Comparison of ENCODE assay signal across 8 mouse cellular contexts in genomic region chr10:83337971-83338598, GRCm38 (mm10). TPM values are rescaled to one million over a fixed set of nuclear protein-coding genes. Genes with fewer than 3 reads are reported as not detected.
DNase-seq lines count a peak whose midpoint lies in the region; ATAC-seq and TF ChIP-seq lines count a peak whose summit lies in the region.

No protein-coding gene starts in this region.

- no peaks in the 10 kb centered on the region for H3K9me3 ChIP-seq in heart, embryonic 12.5 days (replicated peaks)
- 0 out of 2 replicates have a peak, but pooled peaks cover 2% of the 10 kb centered on the region for H3K9me3 ChIP-seq in E14TG2a.4 (ENCODE audit: low read length)
- 0 out of 2 replicates have a peak, but pooled peaks cover 2% of the 10 kb centered on the region for H3K9me3 ChIP-seq in heart, postnatal 0 days (replicated peaks; ENCODE audit: control insufficient read depth, low read length)
- no peaks in the 10 kb centered on the region for H3K9me3 ChIP-seq in liver, postnatal 0 days (ENCODE audit: low read length)

- DNase-seq in heart, postnatal 25 days (ENCODE audit: low spot score), result no peak
- no peak for DNase-seq in heart, postnatal 0 days (ENCODE audit: low spot score)
- no peak for DNase-seq in liver, postnatal 0 days
- no peak for DNase-seq in thymus, postnatal 14 days
- DNase-seq in adrenal gland, postnatal 14 days, result no peak

- intact Hi-C loops in heart, postnatal 25 days (cut with DNase I), result no loop called here

- peak overlapping the region; percentile 98 for H3K4me2 ChIP-seq in heart, embryonic 12.5 days
- H3K4me2 ChIP-seq in heart, postnatal 0 days (ENCODE audit: low read depth, low read length), result peak overlapping the region; percentile 91
- H3K4me2 ChIP-seq in liver, postnatal 0 days (ENCODE audit: low read depth, low read length), result peak overlapping the region; percentile 86

- no peaks in the 10 kb centered on the region for H3K36me3 ChIP-seq in heart, embryonic 12.5 days
- no peaks in the 10 kb centered on the region for H3K36me3 ChIP-seq in E14TG2a.4 (ENCODE audit: insufficient read depth, low read length)
- no peaks in the 10 kb centered on the region for H3K36me3 ChIP-seq in heart, postnatal 0 days (replicated peaks; ENCODE audit: control insufficient read depth, insufficient read depth, low read length)
- H3K36me3 ChIP-seq in liver, postnatal 0 days (replicated peaks; ENCODE audit: insufficient read depth, low read length), result no peaks in the 10 kb centered on the region

- no peaks in the 10 kb centered on the region for H3K4me1 ChIP-seq in heart, embryonic 12.5 days (replicated peaks)
- peaks cover 31% of the 10 kb centered on the region for H3K4me1 ChIP-seq in E14TG2a.4 (replicated peaks; ENCODE audit: low read depth, low read length)
- H3K4me1 ChIP-seq in heart, postnatal 0 days (ENCODE audit: control insufficient read depth, insufficient read depth), result no peaks in the 10 kb centered on the region
- H3K4me1 ChIP-seq in liver, postnatal 0 days (ENCODE audit: insufficient read depth), result no peaks in the 10 kb centered on the region

- H3K9ac ChIP-seq in heart, embryonic 12.5 days, result no peak overlapping the region; the same call in 1 of the 2 replicates
- H3K9ac ChIP-seq in heart, postnatal 0 days (replicated peaks; ENCODE audit: low read depth, low read length), result peak overlapping the region; percentile 54; the same call in 1 of the 2 replicates
- H3K9ac ChIP-seq in liver, postnatal 0 days (replicated peaks), result no peak overlapping the region

- no peak overlapping the region for H3K27ac ChIP-seq in heart, embryonic 12.5 days (ENCODE audit: poor library complexity, severe bottlenecking)
- H3K27ac ChIP-seq in heart, postnatal 0 days (ENCODE audit: low read depth), result no peak overlapping the region
- no peak overlapping the region for H3K27ac ChIP-seq in liver, postnatal 0 days (ENCODE audit: low read depth)

- no peak for ATAC-seq in heart, embryonic 12.5 days (ENCODE audit: insufficient number of reproducible peaks, low FRiP score)
- no peak for ATAC-seq in heart, postnatal 0 days (ENCODE audit: insufficient read depth, low read depth)
- ATAC-seq in liver, postnatal 0 days, result no peak
- ATAC-seq in monocyte, adult 5-6 weeks (replicated peaks; ENCODE audit: insufficient number of reproducible peaks, low FRiP score, low TSS enrichment, poor library complexity, severe bottlenecking), result no peak

- H3K4me3 ChIP-seq in heart, embryonic 12.5 days, result peak overlapping the region; percentile 65
- H3K4me3 ChIP-seq in E14TG2a.4 (replicated peaks; ENCODE audit: low read length), result peak overlapping the region; percentile 83
- peak overlapping the region; percentile 56 for H3K4me3 ChIP-seq in heart, postnatal 0 days (ENCODE audit: low read depth, low read length)
- H3K4me3 ChIP-seq in liver, postnatal 0 days (ENCODE audit: low read depth, low read length), result peak overlapping the region; percentile 45

- 46% methylated on average over 8 of the region's 9 CpGs for WGBS in heart, embryonic 12.5 days
- WGBS in heart, postnatal 0 days, result 46% methylated on average over 8 of the region's 9 CpGs
- WGBS in liver, postnatal 0 days (ENCODE audit: insufficient replicate concordance), result 36% methylated on average over 7 of the region's 9 CpGs

- no peak for TF ChIP-seq EP300 in heart, postnatal 0 days (IDR thresholded peaks at IDR 0.05; ENCODE audit: low read depth)
- TF ChIP-seq EP300 in liver, postnatal 0 days (IDR thresholded peaks at IDR 0.05; ENCODE audit: low read depth), result no peak

- peaks cover 60% of the 10 kb centered on the region for H3K27me3 ChIP-seq in heart, embryonic 12.5 days (replicated peaks)
- H3K27me3 ChIP-seq in E14TG2a.4 (ENCODE audit: insufficient read depth, low read length), result peaks cover 61% of the 10 kb centered on the region
- H3K27me3 ChIP-seq in heart, postnatal 0 days (ENCODE audit: control insufficient read depth, insufficient read depth, low read length), result peaks cover 55% of the 10 kb centered on the region
- H3K27me3 ChIP-seq in liver, postnatal 0 days (ENCODE audit: insufficient read depth, low read length), result peaks cover 48% of the 10 kb centered on the region

- no peak for TF ChIP-seq CTCF in E14TG2a.4 (conservative IDR thresholded peaks at IDR 0.05; ENCODE audit: low read length)
- TF ChIP-seq CTCF in heart, postnatal 0 days (IDR thresholded peaks at IDR 0.05; ENCODE audit: low read depth), result no peak
- no peak for TF ChIP-seq CTCF in liver, postnatal 0 days (IDR thresholded peaks at IDR 0.05; ENCODE audit: low read depth)

RNA-seq across cellular contexts. Expression of gene Slc41a2, which starts 0.4 kb away (rescaled TPM):
- polyA plus RNA-seq in heart, embryonic 12.5 days (2016; fragmentation: Nextera tagmentation; extraction: Ambion mirVana), result 0.77 and 1.0 TPM in 2 replicates
- 1 to 10 TPM; 1.5 to 1.6 TPM for total RNA-seq in heart, postnatal 25 days (2021)
- total RNA-seq in heart, postnatal 0 days (2014; rRNA removed; ENCODE audit: low replicate concordance), result 0.43 and 5.6 TPM in 2 replicates
- polyA plus RNA-seq in heart, postnatal 0 days (2015; fragmentation: Nextera tagmentation; extraction: Ambion mirVana), result 0.45 and 0.49 TPM in 2 replicates
- polyA plus RNA-seq in liver, postnatal 0 days (2015; fragmentation: Nextera tagmentation; extraction: Ambion mirVana), result 0.20 and 0.76 TPM in 2 replicates
- total RNA-seq in monocyte, adult 5-6 weeks (2017), result 5.1 to 21.2 TPM (median 7.0 TPM) in 3 replicates
- 5.1 and 7.2 TPM in 2 replicates for total RNA-seq in adrenal gland, postnatal 14 days (2021)

RNA-seq across cellular contexts. Expression of gene D10Wsu102e, which starts 21.9 kb away (rescaled TPM):
- polyA plus RNA-seq in heart, embryonic 12.5 days (2016; fragmentation: Nextera tagmentation; extraction: Ambion mirVana), result 0.59 and 0.62 TPM in 2 replicates
- total RNA-seq in heart, postnatal 25 days (2021), result under 1 TPM; 0.42 to 0.62 TPM
- 0.81 and 0.88 TPM in 2 replicates for total RNA-seq in heart, postnatal 0 days (2014; rRNA removed; ENCODE audit: low replicate concordance)
- 0.16 and 0.18 TPM in 2 replicates for polyA plus RNA-seq in heart, postnatal 0 days (2015; fragmentation: Nextera tagmentation; extraction: Ambion mirVana)
- 0.14 and 0.16 TPM in 2 replicates for polyA plus RNA-seq in liver, postnatal 0 days (2015; fragmentation: Nextera tagmentation; extraction: Ambion mirVana)
- total RNA-seq in monocyte, adult 5-6 weeks (2017), result 1.0 to 1.8 TPM (median 1.1 TPM) in 3 replicates
- 0.63 and 0.94 TPM in 2 replicates for total RNA-seq in adrenal gland, postnatal 14 days (2021)
